In the genomic region with DNA sequence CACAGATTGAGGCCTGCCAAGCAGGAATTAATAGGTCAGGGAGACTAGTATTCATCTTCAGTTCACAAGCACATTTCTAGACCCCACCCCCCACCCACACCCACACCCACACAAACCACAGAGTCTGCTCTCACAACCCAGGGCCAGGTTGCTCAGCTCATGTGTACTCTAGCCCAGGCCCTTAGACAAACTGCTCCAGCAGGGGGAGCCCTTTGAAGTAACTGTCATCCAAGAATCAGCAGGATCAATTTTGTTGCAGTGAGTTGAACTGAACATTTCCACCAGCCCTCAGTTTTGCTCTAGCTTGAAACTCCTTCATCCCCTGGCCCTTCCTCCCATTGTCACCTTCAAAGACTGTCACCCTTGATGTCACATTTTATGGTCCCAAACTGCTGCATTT, we compare ENCODE assay signal across 9 mouse cellular contexts.
A peak's percentile ranks its signal among the peaks of the same experiment; 100 is the strongest.
DNase-seq lines count a peak whose midpoint lies in the region; ATAC-seq and TF ChIP-seq lines count a peak whose summit lies in the region.
"Had no signal": no experiment of that assay in that cellular context is flagged by ENCODE, and none has a peak within 500 bp of the region (broad histone marks: within the 10 kb centered on the region; RNA-seq: fewer than 3 reads in every experiment).

No protein-coding gene starts in this region.

- H3K4me3 ChIP-seq in forebrain, embryonic 10.5 days: no peak overlapping the region
- no peak overlapping the region for H3K4me3 ChIP-seq in forebrain, embryonic 15.5 days
- H3K4me3 ChIP-seq in cortical plate, adult 2 months (ENCODE audit: insufficient read depth, low read length): no peak overlapping the region
- H3K4me3 ChIP-seq in hindbrain, postnatal 0 days (ENCODE audit: low read length): no peak overlapping the region
- H3K4me3 ChIP-seq: liver, embryonic 15.5 days had no signal

- peaks cover 22% of the 10 kb centered on the region for H3K4me1 ChIP-seq in forebrain, embryonic 10.5 days
- peaks cover 19% of the 10 kb centered on the region for H3K4me1 ChIP-seq in forebrain, embryonic 15.5 days
- H3K4me1 ChIP-seq in cortical plate, adult 2 months (ENCODE audit: control insufficient read depth, insufficient read depth, low read length): peaks cover 3% of the 10 kb centered on the region
- H3K4me1 ChIP-seq in hindbrain, postnatal 0 days (ENCODE audit: insufficient read depth, low read length): no peaks in the 10 kb centered on the region
- H3K4me1 ChIP-seq: liver, embryonic 15.5 days had no signal

- H3K9ac ChIP-seq in forebrain, embryonic 15.5 days (replicated peaks): no peak overlapping the region
- no peak overlapping the region for H3K9ac ChIP-seq in hindbrain, postnatal 0 days (replicated peaks; ENCODE audit: low read length)
- H3K9ac ChIP-seq: liver, embryonic 15.5 days had no signal

- TF ChIP-seq POLR2A in cortical plate, adult 2 months (IDR thresholded peaks at IDR 0.05; ENCODE audit: extremely low read depth, insufficient read depth, low read length): no peak

- no peaks in the 10 kb centered on the region for H3K9me3 ChIP-seq in forebrain, embryonic 10.5 days
- H3K9me3 ChIP-seq in forebrain, embryonic 15.5 days: no peaks in the 10 kb centered on the region
- no peaks in the 10 kb centered on the region for H3K9me3 ChIP-seq in hindbrain, postnatal 0 days (ENCODE audit: low read length)
- H3K9me3 ChIP-seq: liver, embryonic 15.5 days had no signal

- no peaks in the 10 kb centered on the region for H3K27me3 ChIP-seq in forebrain, embryonic 10.5 days (ENCODE audit: poor library complexity, severe bottlenecking)
- no peaks in the 10 kb centered on the region for H3K27me3 ChIP-seq in forebrain, embryonic 15.5 days
- H3K27me3 ChIP-seq in hindbrain, postnatal 0 days (ENCODE audit: insufficient read depth, low read length): no peaks in the 10 kb centered on the region
- H3K27me3 ChIP-seq: liver, embryonic 15.5 days had no signal

- H3K27ac ChIP-seq in forebrain, embryonic 10.5 days: no peak overlapping the region
- no peak overlapping the region for H3K27ac ChIP-seq in forebrain, embryonic 15.5 days (replicated peaks)
- H3K27ac ChIP-seq in cortical plate, adult 2 months (ENCODE audit: insufficient read depth, low read length): no peak overlapping the region
- no peak overlapping the region for H3K27ac ChIP-seq in hindbrain, postnatal 0 days
- H3K27ac ChIP-seq: liver, embryonic 15.5 days had no signal

- ATAC-seq in forebrain, embryonic 15.5 days (replicated peaks): no peak
- ATAC-seq in hindbrain, postnatal 0 days: no peak

- peak; percentile 46 for DNase-seq in forebrain, embryonic 10.5 days (ENCODE audit: extremely low spot score, low spot score)
- DNase-seq in right cerebral cortex, adult 2 months (ENCODE audit: low spot score in 2 of 2): peak; percentile 67 to 71
- no peak for DNase-seq in right cerebral cortex, postnatal 36 days (ENCODE audit: low spot score in 2 of 2)
- DNase-seq in hindbrain, postnatal 0 days (ENCODE audit: low spot score): peak; percentile 66
- DNase-seq in lung, postnatal 14 days: peak; percentile 70
- no peak for DNase-seq in frontal cortex, postnatal 10 days (ENCODE audit: low spot score in 2 of 2)

- H3K4me2 ChIP-seq in forebrain, embryonic 15.5 days (replicated peaks): no peak overlapping the region
- H3K4me2 ChIP-seq in hindbrain, postnatal 0 days (ENCODE audit: low read depth, low read length): no peak overlapping the region
- H3K4me2 ChIP-seq: liver, embryonic 15.5 days had no signal

- H3K36me3 ChIP-seq in forebrain, embryonic 10.5 days (replicated peaks): no peaks in the 10 kb centered on the region
- no peaks in the 10 kb centered on the region for H3K36me3 ChIP-seq in forebrain, embryonic 15.5 days
- no peaks in the 10 kb centered on the region for H3K36me3 ChIP-seq in hindbrain, postnatal 0 days (ENCODE audit: insufficient read depth, low read length)
- H3K36me3 ChIP-seq: liver, embryonic 15.5 days had no signal

- peak; percentile 42 for TF ChIP-seq CTCF in cortical plate, adult 2 months (IDR thresholded peaks at IDR 0.05; ENCODE audit: extremely low read depth, insufficient read depth, low read length)
- TF ChIP-seq CTCF in hindbrain, postnatal 0 days (IDR thresholded peaks at IDR 0.05; ENCODE audit: low read depth): peak; percentile 64

Comparison
In these comparisons a context has a peak if more than half of its experiments do, and no peak if none do; other contexts are left out.
1. DNase-seq: peak in forebrain, embryonic 10.5 days (single experiment), right cerebral cortex, adult 2 months (2 of 2), hindbrain, postnatal 0 days (single experiment) and lung, postnatal 14 days (single experiment); none in right cerebral cortex, postnatal 36 days (0 of 2) and frontal cortex, postnatal 10 days (0 of 2).